Mouse (Mus musculus): ENCODE results near the gene Akap11. TPM values are rescaled to one million over a fixed set of nuclear protein-coding genes. Genes with fewer than 3 reads are reported as not detected.

The Akap11 gene
- polyA plus RNA-seq, 1 experiment from 2014 or later = 39.7 TPM

DNA sequence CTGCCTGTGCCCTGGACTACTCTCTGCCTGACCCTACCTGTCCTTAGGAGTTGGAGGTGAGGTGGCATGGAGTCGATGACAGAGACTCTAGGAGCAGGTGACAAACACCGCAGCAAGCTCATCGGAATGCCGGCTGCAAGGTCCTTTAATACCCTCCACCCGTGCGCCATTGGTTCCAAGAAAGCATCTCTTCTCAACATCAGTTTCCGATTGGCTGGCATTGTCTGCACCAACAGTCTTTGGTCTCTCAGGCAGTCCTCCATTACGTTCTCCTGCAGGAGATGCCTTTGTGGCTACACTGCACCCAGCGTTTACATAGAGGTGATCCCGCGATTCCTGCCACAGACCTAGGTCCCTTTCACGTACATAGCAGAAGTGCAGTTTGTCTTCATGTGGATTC is 88.6 kb downstream of the Akap11 start:
- no peaks in the 10 kb centered on the region for H3K4me1 ChIP-seq (ENCODE audit: control insufficient read depth, insufficient read depth, low read length)
- WGBS = 89% methylated on average over 12 of the region's 12 CpGs

DNA sequence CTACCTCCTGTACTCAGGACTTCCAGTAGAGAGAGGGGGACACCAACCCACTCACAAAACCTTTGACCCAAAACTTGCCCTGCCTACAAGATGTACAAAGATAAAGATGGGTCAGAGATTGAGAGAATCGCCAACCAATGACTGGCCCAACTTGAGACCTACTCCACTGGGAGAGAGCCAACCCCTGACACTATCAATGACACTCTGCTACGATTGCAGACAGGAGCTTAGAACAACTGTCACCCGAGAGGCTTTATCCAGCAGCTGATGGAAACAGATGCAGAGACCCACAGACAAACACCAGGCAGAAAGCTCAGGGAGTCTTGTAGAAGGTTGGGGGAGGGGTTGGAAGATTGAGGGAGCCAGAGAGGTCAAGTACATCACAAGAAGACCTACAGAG is 89.1 kb downstream of the Akap11 start:
- Histone ChIP-seq H3K9ac (ENCODE audit: low read depth, low read length) (no peak overlapping the region), H3K27ac (ENCODE audit: low read length) (no peak overlapping the region), H3K4me1 (ENCODE audit: control insufficient read depth, insufficient read depth, low read length) (no peaks in the 10 kb centered on the region), H3K36me3 (ENCODE audit: control insufficient read depth, insufficient read depth, low read length) (no peaks in the 10 kb centered on the region), H3K9me3 (replicated peaks; ENCODE audit: control insufficient read depth, low read length, poor library complexity, severe bottlenecking) (no peaks in the 10 kb centered on the region), H3K27me3 (ENCODE audit: control insufficient read depth, insufficient read depth, low read depth, low read length) (no peaks in the 10 kb centered on the region), H3K4me2 (ENCODE audit: low read length) (no peak overlapping the region), H3K4me3 (ENCODE audit: low read depth, low read length) (no peak overlapping the region)
- no peak for ATAC-seq
- WGBS = 73% methylated on average over 3 of the region's 3 CpGs

More for the DNA sequence above, 88.6 kb downstream of the Akap11 start:
- no peak overlapping the region for H3K9ac ChIP-seq (ENCODE audit: low read depth, low read length)
- no peaks in the 10 kb centered on the region for H3K27me3 ChIP-seq (ENCODE audit: control insufficient read depth, insufficient read depth, low read depth, low read length)
- H3K4me2 ChIP-seq (ENCODE audit: low read length) = no peak overlapping the region
- ATAC-seq = no peak
- no peak overlapping the region for H3K4me3 ChIP-seq (ENCODE audit: low read depth, low read length)
- H3K36me3 ChIP-seq (ENCODE audit: control insufficient read depth, insufficient read depth, low read length) = no peaks in the 10 kb centered on the region
- no peaks in the 10 kb centered on the region for H3K9me3 ChIP-seq (replicated peaks; ENCODE audit: control insufficient read depth, low read length, poor library complexity, severe bottlenecking)
- no peak overlapping the region for H3K27ac ChIP-seq (ENCODE audit: low read length)

Other genes with a start within 250 kb of the Akap11 start
- 0.09 TPM in 1 of 2 replicates, not detected in the other for gene Tnfsf11, start 228.8 kb downstream of the Akap11 start, polyA plus RNA-seq (2015; fragmentation: Nextera tagmentation; extraction: Ambion mirVana)
- gene Dgkh, start 196.0 kb upstream of the Akap11 start, polyA plus RNA-seq (2015; fragmentation: Nextera tagmentation; extraction: Ambion mirVana) = 2.4 and 2.6 TPM in 2 replicates

Measured in midbrain, embryonic 16.5 days (tissue).